ENCODE assay signal across 8 mouse cellular contexts in genomic region chr10:128806086-128806485, GRCm38 (mm10). TPM values are rescaled to one million over a fixed set of nuclear protein-coding genes. Genes with fewer than 3 reads are reported as not detected.
DNase-seq lines count a peak whose midpoint lies in the region; ATAC-seq and TF ChIP-seq lines count a peak whose summit lies in the region.

No protein-coding gene starts in this region.

- TF ChIP-seq CTCF in lung, postnatal 0 days (IDR thresholded peaks at IDR 0.05) = no peak

- WGBS in lung, postnatal 0 days = 48% methylated on average over 6 of the region's 6 CpGs
- WGBS in forebrain, embryonic 11.5 days = 78% methylated on average over 6 of the region's 6 CpGs
- WGBS in limb, embryonic 11.5 days = 68% methylated on average over 6 of the region's 6 CpGs
- WGBS in stomach, embryonic 15.5 days = 44% methylated on average over 6 of the region's 6 CpGs

- peak overlapping the region; percentile 91; the same call in 1 of the 2 replicates for H3K27ac ChIP-seq in lung, postnatal 0 days (ENCODE audit: low read length)
- peak overlapping the region; percentile 89; the same call in 1 of the 2 replicates for H3K27ac ChIP-seq in forebrain, embryonic 11.5 days (ENCODE audit: low read depth, low read length)
- no peak overlapping the region for H3K27ac ChIP-seq in limb, embryonic 11.5 days (replicated peaks; ENCODE audit: low read depth, low read length)
- peak overlapping the region; percentile 98; the same call in 1 of the 2 replicates for H3K27ac ChIP-seq in stomach, embryonic 15.5 days

- no peak for DNase-seq in lung, postnatal 0 days (ENCODE audit: low spot score)
- DNase-seq in lung, adult 18-20 months = no peak
- DNase-seq in forebrain, embryonic 11.5 days (ENCODE audit: low spot score) = no peak
- DNase-seq in limb, embryonic 11.5 days (ENCODE audit: low spot score) = no peak
- DNase-seq in left cerebral cortex, adult 9 months (ENCODE audit: low spot score in 2 of 2) = no peak
- no peak for DNase-seq in kidney, adult 9 months

- H3K9ac ChIP-seq in lung, postnatal 0 days (replicated peaks; ENCODE audit: low read depth) = peak overlapping the region; percentile 51
- peak overlapping the region; percentile 91 for H3K9ac ChIP-seq in forebrain, embryonic 11.5 days (ENCODE audit: low read length)
- H3K9ac ChIP-seq in limb, embryonic 11.5 days (ENCODE audit: low read length) = peak overlapping the region; percentile 86
- peak overlapping the region; percentile 17; the same call in 1 of the 2 replicates for H3K9ac ChIP-seq in stomach, embryonic 15.5 days

- peaks cover 33% of the 10 kb centered on the region for H3K4me1 ChIP-seq in lung, postnatal 0 days (ENCODE audit: insufficient read depth, low read depth, low read length)
- peaks cover 13% of the 10 kb centered on the region; the same call in 1 of the 2 replicates for H3K4me1 ChIP-seq in forebrain, embryonic 11.5 days (replicated peaks; ENCODE audit: control insufficient read depth, insufficient read depth, low read length)
- peaks cover 20% of the 10 kb centered on the region for H3K4me1 ChIP-seq in limb, embryonic 11.5 days (ENCODE audit: control insufficient read depth, insufficient read depth, low read length)
- H3K4me1 ChIP-seq in stomach, embryonic 15.5 days = peaks cover 46% of the 10 kb centered on the region

- peak overlapping the region; percentile 79 for H3K4me2 ChIP-seq in lung, postnatal 0 days (replicated peaks; ENCODE audit: low read depth, low read length)
- peak overlapping the region; percentile 65 for H3K4me2 ChIP-seq in forebrain, embryonic 11.5 days (ENCODE audit: low read depth, low read length, severe bottlenecking)
- H3K4me2 ChIP-seq in limb, embryonic 11.5 days (ENCODE audit: low read depth, severe bottlenecking) = peak overlapping the region; percentile 69
- peak overlapping the region; percentile 77 for H3K4me2 ChIP-seq in stomach, embryonic 15.5 days

- no peaks in the 10 kb centered on the region for H3K27me3 ChIP-seq in lung, postnatal 0 days (replicated peaks; ENCODE audit: insufficient read depth, low read length)
- no peaks in the 10 kb centered on the region for H3K27me3 ChIP-seq in forebrain, embryonic 11.5 days (ENCODE audit: control insufficient read depth, insufficient read depth, low read length)
- H3K27me3 ChIP-seq in limb, embryonic 11.5 days (ENCODE audit: control insufficient read depth, insufficient read depth, low read length) = no peaks in the 10 kb centered on the region
- H3K27me3 ChIP-seq in stomach, embryonic 15.5 days (replicated peaks) = no peaks in the 10 kb centered on the region

- H3K4me3 ChIP-seq in lung, postnatal 0 days (ENCODE audit: low read depth, low read length) = peak overlapping the region; percentile 73
- peak overlapping the region; percentile 59 for H3K4me3 ChIP-seq in forebrain, embryonic 11.5 days (ENCODE audit: low read depth, low read length)
- H3K4me3 ChIP-seq in limb, embryonic 11.5 days (ENCODE audit: low read depth, low read length) = peak overlapping the region; percentile 81
- H3K4me3 ChIP-seq in stomach, embryonic 15.5 days (replicated peaks) = peak overlapping the region; percentile 69

- no peak for ATAC-seq in lung, postnatal 0 days
- ATAC-seq in forebrain, embryonic 11.5 days (replicated peaks; ENCODE audit: low FRiP score) = no peak
- ATAC-seq in limb, embryonic 11.5 days (ENCODE audit: insufficient number of reproducible peaks, low FRiP score, low TSS enrichment, low read depth) = no peak
- ATAC-seq in stomach, embryonic 15.5 days (ENCODE audit: insufficient read depth, low FRiP score, low read depth) = no peak
- ATAC-seq in granulocyte monocyte progenitor cell, adult 5-6 weeks (replicated peaks; ENCODE audit: poor library complexity, severe bottlenecking) = no peak

- no peak for TF ChIP-seq EP300 in lung, postnatal 0 days (IDR thresholded peaks at IDR 0.05)

- H3K36me3 ChIP-seq in lung, postnatal 0 days (ENCODE audit: insufficient read depth, low read length) = peaks cover 1% of the 10 kb centered on the region; the same call in 1 of the 2 replicates
- no peaks in the 10 kb centered on the region; the same call in 1 of the 2 replicates for H3K36me3 ChIP-seq in forebrain, embryonic 11.5 days (ENCODE audit: control insufficient read depth, insufficient read depth, low read length)
- 0 out of 2 replicates have a peak, but pooled peaks cover 2% of the 10 kb centered on the region for H3K36me3 ChIP-seq in limb, embryonic 11.5 days (ENCODE audit: control insufficient read depth, insufficient read depth, low read length)
- peaks cover 4% of the 10 kb centered on the region; the same call in 1 of the 2 replicates for H3K36me3 ChIP-seq in stomach, embryonic 15.5 days

- H3K9me3 ChIP-seq in lung, postnatal 0 days (ENCODE audit: low read length) = no peaks in the 10 kb centered on the region
- H3K9me3 ChIP-seq in forebrain, embryonic 11.5 days (ENCODE audit: control insufficient read depth, low read length) = no peaks in the 10 kb centered on the region
- no peaks in the 10 kb centered on the region for H3K9me3 ChIP-seq in limb, embryonic 11.5 days (ENCODE audit: control insufficient read depth, low read length)
- H3K9me3 ChIP-seq in stomach, embryonic 15.5 days = no peaks in the 10 kb centered on the region

RNA-seq across cellular contexts. Expression of gene Tmem198b, which starts 1.9 kb away (rescaled TPM):
- 13.6 and 13.8 TPM in 2 replicates for polyA plus RNA-seq in lung, postnatal 0 days (2015; fragmentation: Nextera tagmentation; extraction: Ambion mirVana)
- 22.7 and 24.2 TPM in 2 replicates for polyA plus RNA-seq in forebrain, embryonic 11.5 days (2014; fragmentation: Nextera tagmentation; extraction: Ambion mirVana)
- polyA plus RNA-seq in limb, embryonic 11.5 days (2014; fragmentation: Nextera tagmentation; extraction: Ambion mirVana) = 18.9 and 22.2 TPM in 2 replicates
- 15.4 and 16.3 TPM in 2 replicates for polyA plus RNA-seq in stomach, embryonic 15.5 days (2015; fragmentation: Nextera tagmentation; extraction: Ambion mirVana)
- total RNA-seq in granulocyte monocyte progenitor cell, adult 5-6 weeks (2014; fragmentation: Nextera tagmentation) = 10.8 and 14.4 TPM in 2 replicates
- 3.4 and 3.6 TPM in 2 replicates for total RNA-seq in granulocyte monocyte progenitor cell, adult 5-6 weeks (2017)

RNA-seq across cellular contexts. Expression of gene Dnajc14, which starts 2.2 kb away (rescaled TPM):
- polyA plus RNA-seq in lung, postnatal 0 days (2015; fragmentation: Nextera tagmentation; extraction: Ambion mirVana) = 44.0 and 51.9 TPM in 2 replicates
- 38.6 and 38.8 TPM in 2 replicates for polyA plus RNA-seq in forebrain, embryonic 11.5 days (2014; fragmentation: Nextera tagmentation; extraction: Ambion mirVana)
- 33.3 and 37.8 TPM in 2 replicates for polyA plus RNA-seq in limb, embryonic 11.5 days (2014; fragmentation: Nextera tagmentation; extraction: Ambion mirVana)
- 49.8 and 50.6 TPM in 2 replicates for polyA plus RNA-seq in stomach, embryonic 15.5 days (2015; fragmentation: Nextera tagmentation; extraction: Ambion mirVana)
- total RNA-seq in granulocyte monocyte progenitor cell, adult 5-6 weeks (2014; fragmentation: Nextera tagmentation) = 16.5 and 17.5 TPM in 2 replicates
- total RNA-seq in granulocyte monocyte progenitor cell, adult 5-6 weeks (2017) = 23.8 and 30.7 TPM in 2 replicates

RNA-seq across cellular contexts. Expression of gene Sarnp, which starts 11.0 kb away (rescaled TPM):
- polyA plus RNA-seq in lung, postnatal 0 days (2015; fragmentation: Nextera tagmentation; extraction: Ambion mirVana) = 113 and 119 TPM in 2 replicates
- polyA plus RNA-seq in forebrain, embryonic 11.5 days (2014; fragmentation: Nextera tagmentation; extraction: Ambion mirVana) = 263 and 284 TPM in 2 replicates
- 285 and 295 TPM in 2 replicates for polyA plus RNA-seq in limb, embryonic 11.5 days (2014; fragmentation: Nextera tagmentation; extraction: Ambion mirVana)
- 187 and 207 TPM in 2 replicates for polyA plus RNA-seq in stomach, embryonic 15.5 days (2015; fragmentation: Nextera tagmentation; extraction: Ambion mirVana)
- 184 and 236 TPM in 2 replicates for total RNA-seq in granulocyte monocyte progenitor cell, adult 5-6 weeks (2014; fragmentation: Nextera tagmentation)
- total RNA-seq in granulocyte monocyte progenitor cell, adult 5-6 weeks (2017) = 265 and 272 TPM in 2 replicates

RNA-seq across cellular contexts. Expression of gene Ormdl2, which starts 15.4 kb away (rescaled TPM):
- polyA plus RNA-seq in lung, postnatal 0 days (2015; fragmentation: Nextera tagmentation; extraction: Ambion mirVana) = 59.8 and 62.1 TPM in 2 replicates
- polyA plus RNA-seq in forebrain, embryonic 11.5 days (2014; fragmentation: Nextera tagmentation; extraction: Ambion mirVana) = 70.1 and 73.0 TPM in 2 replicates
- polyA plus RNA-seq in limb, embryonic 11.5 days (2014; fragmentation: Nextera tagmentation; extraction: Ambion mirVana) = 51.8 and 54.5 TPM in 2 replicates
- polyA plus RNA-seq in stomach, embryonic 15.5 days (2015; fragmentation: Nextera tagmentation; extraction: Ambion mirVana) = 92.8 and 95.7 TPM in 2 replicates
- total RNA-seq in granulocyte monocyte progenitor cell, adult 5-6 weeks (2014; fragmentation: Nextera tagmentation) = 33.9 and 84.1 TPM in 2 replicates
- 82.4 and 147 TPM in 2 replicates for total RNA-seq in granulocyte monocyte progenitor cell, adult 5-6 weeks (2017)

RNA-seq across cellular contexts. Expression of gene Mmp19, which starts 15.4 kb away (rescaled TPM):
- polyA plus RNA-seq in lung, postnatal 0 days (2015; fragmentation: Nextera tagmentation; extraction: Ambion mirVana) = 8.2 and 9.8 TPM in 2 replicates
- 0.51 and 0.60 TPM in 2 replicates for polyA plus RNA-seq in forebrain, embryonic 11.5 days (2014; fragmentation: Nextera tagmentation; extraction: Ambion mirVana)
- 0.35 and 0.55 TPM in 2 replicates for polyA plus RNA-seq in limb, embryonic 11.5 days (2014; fragmentation: Nextera tagmentation; extraction: Ambion mirVana)
- 1.2 and 2.0 TPM in 2 replicates for polyA plus RNA-seq in stomach, embryonic 15.5 days (2015; fragmentation: Nextera tagmentation; extraction: Ambion mirVana)
- total RNA-seq in granulocyte monocyte progenitor cell, adult 5-6 weeks (2014; fragmentation: Nextera tagmentation) = 6.9 and 8.3 TPM in 2 replicates
- total RNA-seq in granulocyte monocyte progenitor cell, adult 5-6 weeks (2017) = 14.9 and 15.6 TPM in 2 replicates

Comparison
In these comparisons a context has a peak if more than half of its experiments do, and no peak if none do; other contexts are left out.
1. H3K9ac ChIP-seq: peak in every context shown above with its lines; median percentile 91 in forebrain, embryonic 11.5 days; 86 in limb, embryonic 11.5 days; 51 in lung, postnatal 0 days; 17 in stomach, embryonic 15.5 days.